Mouse (Mus musculus) macrophage (primary cell): ENCODE results near the gene Acer2. TPM values are rescaled to one million over a fixed set of nuclear protein-coding genes. Genes with fewer than 3 reads are reported as not detected.
"Not testable (repeated sequence)": the region's sequence is repeated elsewhere in the genome, so short reads cannot be mapped to it uniquely, and the experiment has no call there.

Experiments used
- H3K27ac ChIP-seq: fragments of 350-480 bp; formaldehyde crosslinking; 2 replicates; pipeline ENCODE4 v1.9.0; 2021
- H3K36me3 ChIP-seq: fragments of 350-480 bp; formaldehyde crosslinking; 2 replicates; pipeline ENCODE4 v1.9.0; 2021; ENCODE audit errors: inconsistent target
- H3K4me3 ChIP-seq: fragments of 350-480 bp; formaldehyde crosslinking; 2 replicates; pipeline ENCODE4 v1.9.0; 2021; ENCODE audit errors: inconsistent target
- H3K79me2 ChIP-seq: fragments of 350-480 bp; formaldehyde crosslinking; 2 replicates; pipeline ENCODE4 v1.9.0; 2021; ENCODE audit errors: inconsistent target
- WGBS: methylation state at CpG from one replicate; pipeline ENCODE4 v1.1.7; 2026; ENCODE audit warnings: inconsistent platforms; ENCODE audit not compliant: missing documents; 5-methylcytosine and 5-hydroxymethylcytosine counted together
- polyA plus RNA-seq: library from polyadenylated mRNA; stranded (reverse); fragments of 250-400 nt; gene quantifications from 3 replicates; pipeline ENCODE4 v1.2.4, GENCODE M21; 2018; ENCODE audit warnings: inconsistent platforms
- total RNA-seq, 78 experiments: library from RNA; depleted of rRNA; stranded (reverse); fragments of 250-400 nt; gene quantifications; 1 replicate in 9 of 78; 2 replicates in 24 of 78; 3 replicates in 43 of 78; 4 replicates in 2 of 78; pipeline ENCODE4 v1.2.4; 2018; ENCODE audit warnings: inconsistent platforms in 56 of 78

Acer2 gene
- total RNA-seq (2018; cell fraction: chromatin; rRNA removed), result 1 to 10 TPM in 4 of 26 experiments, under 1 TPM in 20, not detected in 2; 0.13 to 1.3 (median 0.68) TPM
- under 1 TPM; 0.21 to 0.97 (median 0.58) TPM for total RNA-seq (2018; cell fraction: cytosol; rRNA removed)
- 1 to 10 TPM in 5 of 26 experiments, under 1 TPM in 21; 0.24 to 1.7 (median 0.54) TPM for total RNA-seq (2018; cell fraction: nucleus; rRNA removed)
- polyA plus RNA-seq, result 0.43 to 1.2 TPM (median 0.88 TPM) in 3 replicates

DNA sequence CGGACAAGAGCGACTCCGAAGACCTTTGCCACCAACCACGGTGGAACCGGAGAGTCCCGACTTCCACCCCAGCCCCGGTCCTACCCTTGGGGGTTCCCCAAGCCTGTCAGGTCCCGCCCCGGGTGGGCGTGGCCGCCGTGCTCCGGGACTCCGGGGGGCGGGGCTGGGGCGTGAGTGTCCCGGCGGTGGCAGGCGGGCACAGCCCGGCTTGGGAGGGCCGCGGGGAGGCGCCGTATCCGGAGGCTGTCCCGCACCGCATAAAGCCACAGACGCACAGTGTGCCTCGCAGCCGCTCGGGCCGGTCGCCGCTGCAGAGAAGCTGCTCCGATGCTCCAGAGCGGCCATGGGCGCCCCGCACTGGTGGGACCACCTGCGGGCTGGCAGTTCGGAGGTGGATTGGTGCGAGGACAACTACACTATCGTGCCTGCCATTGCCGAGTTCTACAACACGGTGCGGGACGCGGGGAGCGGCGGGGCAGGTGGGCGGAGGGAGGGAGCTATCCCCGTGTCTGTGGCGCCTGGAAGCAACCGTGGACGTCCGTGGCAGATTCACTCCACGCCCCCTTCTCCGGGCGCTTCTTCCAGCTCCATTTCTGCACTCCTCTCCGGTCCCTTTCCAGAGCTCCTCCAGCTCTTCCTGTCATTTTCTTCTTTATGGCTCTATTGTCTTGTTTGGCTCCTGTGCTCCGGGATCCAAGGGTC is at the start of gene Acer2:
Gene Acer2, plus strand, starts transcription at position 251 of the 702 bp plus-strand sequence.
- no peaks in the 10 kb centered on the region for H3K79me2 ChIP-seq
- H3K36me3 ChIP-seq, result no peaks in the 10 kb centered on the region
- WGBS, result 1% methylated on average over 59 of the region's 60 CpGs
- H3K4me3 ChIP-seq, result peak within 1 kb of the TSS; percentile 32
- H3K27ac ChIP-seq, result no peak within 1 kb of the TSS

- Histone ChIP-seq H3K36me3 (peaks cover 81% of the 10 kb centered on the region), H3K4me3 (no peak overlapping the region), H3K27ac (no peak overlapping the region), H3K79me2 (peaks cover 5% of the 10 kb centered on the region; the same call in 1 of the 2 replicates)
- 91% methylated on average over 7 of the region's 7 CpGs for WGBS
These were observed 49.1 kb upstream of the Acer2 start for GRCm38 (mm10) chr4:86825143-86825542.

- no peaks in the 10 kb centered on the region for H3K79me2 ChIP-seq
- WGBS, result 100% methylated on average over 2 of the region's 2 CpGs
- H3K27ac ChIP-seq, result no peak overlapping the region
- H3K36me3 ChIP-seq, result peaks cover 86% of the 10 kb centered on the region
- H3K4me3 ChIP-seq, result no peak overlapping the region
These were observed 42.3 kb upstream of the Acer2 start for GRCm38 (mm10) chr4:86831896-86832295.

DNA sequence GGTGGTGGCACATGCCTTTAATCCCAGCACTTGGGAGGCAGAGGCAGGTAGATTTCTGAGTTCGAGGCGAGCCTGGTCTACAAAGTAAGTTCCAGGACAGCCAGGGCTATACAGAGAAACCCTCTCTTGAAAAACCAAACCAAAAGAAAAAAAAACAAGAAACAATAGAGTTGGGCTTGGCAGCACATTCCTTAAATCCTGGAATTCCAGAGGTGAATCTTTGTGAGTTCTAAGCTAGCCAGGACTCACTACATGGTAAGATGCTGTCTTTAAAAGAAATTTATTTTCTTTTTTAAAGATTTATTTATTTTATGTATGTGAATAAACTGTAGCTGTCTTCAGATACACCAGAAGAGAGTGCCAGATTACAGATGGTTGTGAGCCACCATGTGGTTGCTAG is 33.1 kb upstream of the Acer2 start:
- not testable (repeated sequence) for H3K4me3 ChIP-seq, H3K27ac ChIP-seq, H3K79me2 ChIP-seq
- H3K36me3 ChIP-seq, result peaks cover 66% of the 10 kb centered on the region
- WGBS, result no CpG with 5 or more reads among the region's 2 CpGs

GRCm38 (mm10) chr4:86845384-86845783 is 28.8 kb upstream of the Acer2 start:
- Histone ChIP-seq H3K27ac (no peak overlapping the region), H3K79me2 (no peaks in the 10 kb centered on the region), H3K4me3 (no peak overlapping the region), H3K36me3 (peaks cover 56% of the 10 kb centered on the region; the same call in 1 of the 2 replicates)
- WGBS, result 94% methylated on average over 3 of the region's 3 CpGs

DNA sequence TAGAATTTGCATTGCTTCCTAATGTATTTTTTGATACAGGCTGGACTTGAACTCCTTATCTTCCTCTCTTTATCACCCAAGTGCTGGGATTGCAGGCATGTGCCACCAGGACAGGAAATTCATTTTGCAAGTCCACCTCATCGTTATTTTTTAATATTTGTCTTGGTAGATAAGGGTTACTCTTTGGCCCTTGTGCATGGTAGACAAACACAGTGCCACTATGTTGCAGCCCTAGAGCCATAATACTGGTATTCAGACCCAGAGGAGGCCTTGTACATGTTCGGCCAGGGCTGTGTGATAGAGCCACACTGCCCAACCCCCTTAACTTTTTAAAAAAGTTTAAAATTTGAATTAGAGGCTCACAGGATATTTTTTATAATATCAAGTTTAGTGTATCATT is 26.9 kb upstream of the Acer2 start:
- H3K4me3 ChIP-seq, result no peak overlapping the region
- 76% methylated on average over 2 of the region's 2 CpGs for WGBS
- peaks cover 53% of the 10 kb centered on the region; the same call in 1 of the 2 replicates for H3K36me3 ChIP-seq

GRCm38 (mm10) chr4:86851331-86851730 is 22.9 kb upstream of the Acer2 start:
- Histone ChIP-seq H3K36me3 (peaks cover 45% of the 10 kb centered on the region), H3K79me2 (peaks cover 11% of the 10 kb centered on the region), H3K27ac (no peak overlapping the region), H3K4me3 (no peak overlapping the region)
- WGBS, result 91% methylated on average over 2 of the region's 2 CpGs

More for the DNA sequence above, 26.9 kb upstream of the Acer2 start:
- Histone ChIP-seq H3K27ac (no peak overlapping the region), H3K79me2 (no peaks in the 10 kb centered on the region)

- no peak overlapping the region for H3K4me3 ChIP-seq
- peaks cover 38% of the 10 kb centered on the region for H3K36me3 ChIP-seq
- no peak overlapping the region for H3K27ac ChIP-seq
- whole genome bisulfite sequencing, result 72% methylated on average over 2 of the region's 3 CpGs
- peaks cover 16% of the 10 kb centered on the region for H3K79me2 ChIP-seq
These were observed 22.2 kb upstream of the Acer2 start for GRCm38 (mm10) chr4:86852018-86852417.

GRCm38 (mm10) chr4:86852813-86853590 is 21.2 kb upstream of the Acer2 start:
- Histone ChIP-seq H3K27ac (no peak overlapping the region), H3K4me3 (no peak overlapping the region), H3K36me3 (peaks cover 29% of the 10 kb centered on the region), H3K79me2 (peaks cover 16% of the 10 kb centered on the region)
- 91% methylated on average over 4 of the region's 4 CpGs for WGBS

GRCm38 (mm10) chr4:86856304-86857112 is 17.7 kb upstream of the Acer2 start:
- Histone ChIP-seq H3K27ac (peak overlapping the region; percentile 40), H3K36me3 (peaks cover 23% of the 10 kb centered on the region), H3K79me2 (peaks cover 16% of the 10 kb centered on the region), H3K4me3 (peak overlapping the region; percentile 69)
- under 1% methylated on average over 49 of the region's 50 CpGs for WGBS

- H3K36me3 ChIP-seq, result peaks cover 23% of the 10 kb centered on the region
- WGBS, result under 1% methylated on average over 68 of the region's 68 CpGs
- H3K27ac ChIP-seq, result peak within 1 kb of the TSS; percentile 43
- peak within 1 kb of the TSS; percentile 69 for H3K4me3 ChIP-seq
- peaks cover 16% of the 10 kb centered on the region for H3K79me2 ChIP-seq
These were observed 16.8 kb upstream of the Acer2 start, which contains the start of gene Rps6 for GRCm38 (mm10) chr4:86857113-86858069. Rps6 (minus strand) TSS chr4:86857412.

GRCm38 (mm10) chr4:86858070-86858440 is 16.1 kb upstream of the Acer2 start:
- 93% methylated on average over 11 of the region's 12 CpGs for WGBS
- H3K4me3 ChIP-seq, result peak overlapping the region; percentile 61
- H3K36me3 ChIP-seq, result peaks cover 18% of the 10 kb centered on the region
- H3K27ac ChIP-seq, result no peak overlapping the region
- peaks cover 16% of the 10 kb centered on the region for H3K79me2 ChIP-seq

DNA sequence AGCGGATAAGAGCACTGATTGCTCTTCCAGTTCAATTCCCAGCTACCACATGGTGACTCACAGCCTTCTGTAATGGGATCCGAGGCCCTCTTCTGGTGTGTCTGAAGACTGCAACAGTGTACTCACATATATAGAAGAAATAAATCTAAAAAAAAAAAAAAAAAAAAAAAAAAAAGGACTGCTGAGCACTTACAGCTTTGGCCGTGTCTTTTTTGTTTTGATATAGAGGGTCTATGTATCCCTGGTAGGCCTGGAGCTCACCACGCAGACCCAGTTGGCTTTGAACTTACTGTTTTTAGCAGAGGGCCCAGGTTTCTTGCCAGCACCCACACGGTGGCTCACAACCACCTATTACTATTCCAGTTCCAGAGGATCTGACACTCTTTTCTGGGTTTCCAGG is 10.1 kb upstream of the Acer2 start:
- Histone ChIP-seq H3K27ac (no peak overlapping the region), H3K36me3 (no peaks in the 10 kb centered on the region), H3K79me2 (no peaks in the 10 kb centered on the region), H3K4me3 (no peak overlapping the region)
- 83% methylated on average over 5 of the region's 5 CpGs for WGBS
